9 mouse cellular contexts compared by ENCODE assay signal in genomic region chr12:89134333-89134732, GRCm38 (mm10).
DNase-seq lines count a peak whose midpoint lies in the region; ATAC-seq and TF ChIP-seq lines count a peak whose summit lies in the region.
"Had no signal": no experiment of that assay in that cellular context is flagged by ENCODE, and none has a peak within 500 bp of the region (broad histone marks: within the 10 kb centered on the region; RNA-seq: fewer than 3 reads in every experiment).

No protein-coding gene starts in this region.

- H3K4me1 ChIP-seq in ES-E14 (ENCODE audit: control insufficient read depth in 2 of 2, insufficient read depth in 2 of 2, low read length in 2 of 2, poor library complexity in 1 of 2) = no peaks in the 10 kb centered on the region
- no peaks in the 10 kb centered on the region for H3K4me1 ChIP-seq in liver, embryonic 11.5 days (replicated peaks; ENCODE audit: control insufficient read depth, insufficient read depth, low read length)
- H3K4me1 ChIP-seq: heart, embryonic 13.5 days had no signal

- H3K4me2 ChIP-seq in liver, embryonic 11.5 days = no peak overlapping the region
- H3K4me2 ChIP-seq: heart, embryonic 13.5 days; neural tube, embryonic 12.5 days had no signal

- TF ChIP-seq CTCF in brain, embryonic 14.5 days (IDR thresholded peaks at IDR 0.05; ENCODE audit: borderline replicate concordance, extremely low read depth, insufficient read depth, insufficient read length) = peak; percentile 57; the same call in 1 of the 2 replicates

- H3K27ac ChIP-seq in ES-E14 (ENCODE audit: insufficient read depth, low read depth, low read length, poor library complexity, severe bottlenecking) = no peak overlapping the region
- H3K27ac ChIP-seq in liver, embryonic 11.5 days (ENCODE audit: low read depth, low read length) = no peak overlapping the region
- H3K27ac ChIP-seq: heart, embryonic 13.5 days; neural tube, embryonic 12.5 days had no signal

- in situ Hi-C loops in ES-E14 (cut with MboI; ENCODE audit: low sequenced_read_pairs in 2 of 2, unreplicated experiment in 2 of 2) = no loop called here

- no peaks in the 10 kb centered on the region for H3K36me3 ChIP-seq in ES-E14 (ENCODE audit: control insufficient read depth, insufficient read depth, low read length, poor library complexity, severe bottlenecking)
- H3K36me3 ChIP-seq in liver, embryonic 11.5 days (ENCODE audit: control insufficient read depth, insufficient read depth, low read length) = no peaks in the 10 kb centered on the region
- H3K36me3 ChIP-seq: heart, embryonic 13.5 days; neural tube, embryonic 12.5 days had no signal

- ATAC-seq in liver, embryonic 11.5 days (replicated peaks; ENCODE audit: low FRiP score) = peak; percentile 61

- WGBS in liver, embryonic 11.5 days = 86% methylated on average over 2 of the region's 2 CpGs

- no peak for TF ChIP-seq POLR2A in brain, embryonic 14.5 days (IDR thresholded peaks at IDR 0.05; ENCODE audit: borderline replicate concordance, extremely low read depth, insufficient read depth, insufficient read length, poor library complexity, severe bottlenecking)

- no peaks in the 10 kb centered on the region for H3K9me3 ChIP-seq in ES-E14 (ENCODE audit: control insufficient read depth, insufficient read depth, low read depth, low read length)
- H3K9me3 ChIP-seq in liver, embryonic 11.5 days (ENCODE audit: control insufficient read depth, low read length) = no peaks in the 10 kb centered on the region
- H3K9me3 ChIP-seq: heart, embryonic 13.5 days; neural tube, embryonic 12.5 days had no signal

- no peak overlapping the region for H3K9ac ChIP-seq in ES-E14 (ENCODE audit: insufficient read depth, low read depth, low read length, poor library complexity, severe bottlenecking)
- no peak overlapping the region for H3K9ac ChIP-seq in liver, embryonic 11.5 days (ENCODE audit: low read depth, low read length)
- H3K9ac ChIP-seq: heart, embryonic 13.5 days; neural tube, embryonic 12.5 days had no signal

- peak; percentile 10 for DNase-seq in kidney, adult 18-20 months
- no peak for DNase-seq in kidney, adult 11 months
- peak; percentile 47 for DNase-seq in ES-E14 (ENCODE audit: low read depth, low spot score)
- DNase-seq in brain, embryonic 14.5 days (ENCODE audit: low read depth) = peak; percentile 42
- no peak for DNase-seq in liver, embryonic 11.5 days (ENCODE audit: low spot score)
- no peak for DNase-seq in urinary bladder, adult 18-20 months (ENCODE audit: low spot score in 2 of 2)
- DNase-seq in right cerebral cortex, postnatal 14 days = no peak

- H3K4me3 ChIP-seq in ES-E14 (ENCODE audit: insufficient read depth in 1 of 2, low read depth in 1 of 2, low read length in 2 of 2, poor library complexity in 1 of 2, severe bottlenecking in 1 of 2) = no peak overlapping the region
- no peak overlapping the region for H3K4me3 ChIP-seq in liver, embryonic 11.5 days (ENCODE audit: low read depth, low read length)
- H3K4me3 ChIP-seq: heart, embryonic 13.5 days; neural tube, embryonic 12.5 days had no signal

- no peaks in the 10 kb centered on the region for H3K27me3 ChIP-seq in liver, embryonic 11.5 days (replicated peaks; ENCODE audit: control insufficient read depth, insufficient read depth, low read length)
- H3K27me3 ChIP-seq: heart, embryonic 13.5 days; neural tube, embryonic 12.5 days had no signal

TF ChIP-seq in ES-E14, 5 proteins besides CTCF, POLR2A, EP300 and RAD21:
- TF ChIP-seq ZNF384 (IDR thresholded peaks at IDR 0.05; ENCODE audit: low read depth, low read length) = no peak
- TF ChIP-seq CHD2 (IDR thresholded peaks at IDR 0.05; ENCODE audit: low read depth, low read length) = no peak
- TF ChIP-seq HCFC1 (IDR thresholded peaks at IDR 0.05; ENCODE audit: borderline replicate concordance, insufficient read depth, low read length) = no peak
- peak; percentile 45; the same call in 1 of the 2 replicates for TF ChIP-seq ZC3H11A (IDR thresholded peaks at IDR 0.05; ENCODE audit: borderline replicate concordance, low read depth, low read length)
- no peak for TF ChIP-seq MAFK (IDR thresholded peaks at IDR 0.05; ENCODE audit: insufficient read depth, low read depth, low read length)

Comparison
In these comparisons a context has a peak if more than half of its experiments do, and no peak if none do; other contexts are left out.
1. DNase-seq: peak in kidney, adult 18-20 months (single experiment), ES-E14 (single experiment) and brain, embryonic 14.5 days (single experiment); none in kidney, adult 11 months (single experiment), liver, embryonic 11.5 days (single experiment), urinary bladder, adult 18-20 months (0 of 2) and right cerebral cortex, postnatal 14 days (single experiment).